Mouse (Mus musculus) G1E-ER4 (cell line): ENCODE measurements around the gene Ccdc38. TPM values are rescaled to one million over a fixed set of nuclear protein-coding genes. Genes with fewer than 3 reads are reported as not detected.

Experiments used
- GATA1 ChIP-seq: IDR thresholded peaks from one replicate; pipeline ENCODE4 v1.8.0; 2012; ENCODE audit warnings: low read length, inconsistent platforms
- polyA plus RNA-seq: library from polyadenylated mRNA; stranded (reverse); fragments of >175 nt; gene quantifications from 2 replicates; pipeline ENCODE4 v1.2.3, GENCODE M21; 2012

Gene Ccdc38
- polyA plus RNA-seq, 1 experiment, result not detected

DNA sequence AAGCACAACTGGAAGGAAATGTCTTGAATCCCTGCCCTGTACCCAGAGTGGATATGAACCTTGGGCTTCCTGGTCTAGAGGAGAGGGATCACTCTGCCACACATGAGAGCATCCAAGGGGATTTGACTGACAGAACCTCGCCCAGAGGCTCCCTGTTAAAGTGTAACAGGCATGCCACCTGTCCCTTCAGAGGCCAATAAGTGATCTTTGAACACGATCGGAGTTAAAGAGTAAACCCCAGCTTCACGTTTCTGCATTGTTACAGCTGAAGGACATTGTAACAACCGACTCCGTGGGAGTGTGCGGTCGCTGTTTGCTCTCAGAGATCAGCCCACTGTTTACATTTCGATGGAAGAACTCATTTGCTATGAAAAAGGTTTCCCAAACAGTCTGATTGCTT lies 83.3 kb downstream of the Ccdc38 start:
- TF ChIP-seq GATA1, result no peak

DNA sequence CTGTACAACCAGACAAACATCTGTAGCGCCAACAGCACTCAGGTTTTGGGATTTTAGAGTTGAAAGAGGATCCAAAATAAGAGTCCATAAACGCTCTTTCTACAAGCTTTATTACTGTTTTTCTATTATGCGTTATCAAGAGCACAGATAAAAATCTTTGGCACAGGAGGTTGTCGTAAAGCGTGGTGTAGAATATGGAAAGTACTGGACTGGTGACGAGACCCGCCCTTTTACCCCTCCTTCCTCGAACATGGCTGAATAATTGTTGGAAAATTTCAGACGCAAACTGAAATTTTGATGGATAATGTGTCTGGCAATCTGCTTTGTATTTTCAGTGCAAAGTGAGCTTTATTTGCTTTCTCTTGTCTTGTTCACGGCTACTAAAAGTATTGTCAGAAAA lies 83.7 kb downstream of the Ccdc38 start:
- TF ChIP-seq GATA1, result no peak

DNA sequence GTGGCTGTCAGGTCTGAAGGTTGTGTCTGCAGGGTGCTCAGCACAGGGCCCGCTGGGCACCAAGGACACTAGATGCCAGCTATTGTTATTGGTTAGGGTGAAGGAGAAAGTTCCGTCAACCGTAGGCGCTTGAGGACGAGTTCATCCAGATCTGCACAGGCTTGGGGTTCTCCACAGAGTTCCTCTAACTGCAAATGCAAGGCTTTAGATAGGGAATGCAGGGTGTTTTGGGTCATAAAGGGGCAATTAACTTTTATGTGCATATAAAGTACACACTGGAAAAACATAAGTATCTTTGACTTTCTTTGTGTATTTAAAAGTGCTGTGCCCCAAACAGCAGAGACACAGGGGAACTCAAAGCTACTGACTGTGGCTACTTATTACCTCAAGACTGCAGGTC lies 89.9 kb downstream of the Ccdc38 start:
- no peak for TF ChIP-seq GATA1

DNA sequence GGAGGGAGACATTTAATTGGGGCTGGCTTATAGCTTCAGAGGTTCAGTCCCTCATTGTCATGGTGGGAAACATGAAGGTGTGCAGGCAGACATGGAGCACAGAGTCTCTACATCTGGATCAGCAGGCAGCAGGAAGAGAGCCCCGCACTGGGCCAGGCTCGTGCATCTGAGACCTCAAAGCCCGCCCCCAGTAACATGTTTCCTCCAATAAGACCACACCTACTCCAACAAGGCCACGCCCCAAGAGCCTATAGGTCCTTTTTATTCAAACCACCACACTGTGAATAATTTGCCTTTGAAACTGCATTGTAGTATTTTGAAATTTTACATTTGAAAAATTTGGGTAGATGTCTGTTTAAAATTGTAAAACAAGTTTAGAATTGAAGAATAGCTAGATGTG lies 91.7 kb downstream of the Ccdc38 start:
- no peak for TF ChIP-seq GATA1

DNA sequence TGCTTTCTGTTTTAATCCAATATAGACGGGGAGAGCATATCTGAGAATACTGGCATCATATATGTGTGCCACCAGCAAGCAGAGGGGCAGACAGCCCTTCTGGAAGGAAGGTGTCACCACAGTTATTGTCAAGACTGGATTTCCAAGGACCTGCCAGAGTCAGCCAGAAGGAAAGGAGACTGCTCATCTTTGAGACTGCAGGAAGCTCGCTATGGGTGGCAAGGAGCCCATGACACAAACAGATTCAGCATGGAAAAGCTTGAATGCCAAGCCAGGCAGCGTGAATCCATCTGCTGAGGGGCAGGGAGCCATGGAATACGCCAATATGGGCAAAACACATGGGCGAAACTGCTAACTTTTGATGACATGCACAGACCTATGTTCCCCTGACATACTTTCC lies 93.1 kb downstream of the Ccdc38 start:
- no peak for TF ChIP-seq GATA1

Other genes starting within 250 kb of the Ccdc38 start
- 0.05 TPM in 1 of 2 replicates, not detected in the other for gene Elk3, start 229.5 kb upstream of the Ccdc38 start, polyA plus RNA-seq
- 92.7 and 94.6 TPM in 2 replicates for gene Lta4h, start 87.2 kb upstream of the Ccdc38 start, polyA plus RNA-seq
- gene Hal, start 51.9 kb upstream of the Ccdc38 start, polyA plus RNA-seq, result 0.13 TPM in 1 of 2 replicates, not detected in the other
- not detected in 2 replicates for gene Amdhd1, start 599 bp upstream of the Ccdc38 start, polyA plus RNA-seq
- gene Snrpf, start 49.1 kb downstream of the Ccdc38 start, polyA plus RNA-seq, result 140 and 226 TPM in 2 replicates
- not detected in 2 replicates for gene Ntn4, start 100.0 kb downstream of the Ccdc38 start, polyA plus RNA-seq